Mouse (Mus musculus): Measurements from ENCODE around the gene Ms4a10. TPM values are rescaled to one million over a fixed set of nuclear protein-coding genes. Genes with fewer than 3 reads are reported as not detected.

The Ms4a10 gene
- polyA plus RNA-seq (2012; rRNA removed), result not detected in 2 replicates

DNA sequence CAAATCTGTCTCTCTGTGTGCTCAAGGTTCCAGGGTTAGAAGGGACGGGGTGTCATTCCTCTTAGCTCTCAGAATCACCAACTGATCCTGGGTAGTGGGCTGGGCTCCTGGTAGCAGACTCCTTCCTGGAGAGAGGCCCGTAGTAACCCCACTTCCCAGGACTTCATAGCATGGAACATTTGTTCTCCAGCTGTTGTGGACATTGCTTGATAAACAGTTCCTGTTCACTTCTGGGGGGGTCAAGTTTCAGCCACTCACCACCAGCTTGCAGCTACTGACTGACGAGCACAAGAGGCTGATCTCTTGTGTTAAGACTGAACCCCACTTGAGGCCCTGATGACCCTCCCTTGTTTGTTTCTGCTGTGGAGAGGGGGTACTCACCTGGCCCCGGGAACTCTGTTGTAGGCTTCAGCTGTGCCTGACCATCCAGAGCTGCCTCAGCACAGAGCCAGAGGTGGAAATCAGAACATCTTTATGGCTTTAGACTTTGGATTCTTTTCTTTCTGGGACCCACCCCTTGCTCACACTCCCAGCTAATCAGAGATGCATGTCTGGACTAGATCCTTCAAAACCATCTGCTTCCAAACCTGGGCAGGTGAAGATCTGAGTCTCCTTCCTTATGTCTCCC lies at the start of gene Ms4a10:
Ms4a10 (minus strand) TSS at position 433 of the 628 bp plus-strand sequence.

DNA sequence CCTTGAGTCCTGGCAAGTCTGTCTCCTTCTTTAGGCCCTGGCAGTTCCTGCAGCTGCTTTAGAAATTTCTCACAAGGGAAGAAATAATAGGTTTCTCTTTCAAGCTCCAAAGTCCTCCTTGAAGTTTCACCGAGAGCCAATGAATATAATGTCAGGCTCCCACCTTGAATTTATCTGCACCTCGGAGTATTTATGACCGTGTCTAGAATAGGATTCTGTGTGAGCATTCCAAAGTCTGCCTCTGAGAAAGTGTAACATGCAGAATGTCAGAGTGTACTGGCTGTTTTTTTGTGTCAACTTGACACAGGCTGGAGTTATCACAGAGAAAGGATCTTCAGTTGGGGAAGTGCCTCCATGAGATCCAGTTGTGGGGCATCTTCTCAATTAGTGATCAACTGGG lies 43.4 kb upstream of the Ms4a10 start, which contains the start of gene Ms4a18:
Ms4a18 (minus strand) TSS at position 141 of the 400 bp plus-strand sequence.

DNA sequence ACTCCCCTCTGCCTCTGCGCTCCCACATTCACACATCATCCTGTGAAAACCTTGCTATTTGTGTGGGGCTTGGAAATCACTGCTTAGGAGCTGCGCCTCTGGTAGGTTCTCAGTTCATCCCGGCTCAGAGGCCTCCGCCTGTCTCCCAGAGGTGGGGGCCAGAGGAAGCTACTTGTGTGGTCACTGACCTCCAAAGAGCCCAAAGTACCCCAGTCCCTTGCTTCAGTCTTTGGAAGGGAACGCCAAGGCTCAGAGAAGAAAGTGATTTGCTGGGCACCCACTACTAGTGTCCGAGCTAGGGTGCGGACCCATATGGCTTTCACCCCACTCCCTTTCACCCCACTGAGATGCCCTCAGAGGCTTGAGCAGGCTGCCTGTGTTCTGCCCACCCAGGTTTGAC lies 18.7 kb upstream of the Ms4a10 start, which contains the start of gene Ms4a15:
Ms4a15 (minus strand) TSS at position 101 of the 400 bp plus-strand sequence.

DNA sequence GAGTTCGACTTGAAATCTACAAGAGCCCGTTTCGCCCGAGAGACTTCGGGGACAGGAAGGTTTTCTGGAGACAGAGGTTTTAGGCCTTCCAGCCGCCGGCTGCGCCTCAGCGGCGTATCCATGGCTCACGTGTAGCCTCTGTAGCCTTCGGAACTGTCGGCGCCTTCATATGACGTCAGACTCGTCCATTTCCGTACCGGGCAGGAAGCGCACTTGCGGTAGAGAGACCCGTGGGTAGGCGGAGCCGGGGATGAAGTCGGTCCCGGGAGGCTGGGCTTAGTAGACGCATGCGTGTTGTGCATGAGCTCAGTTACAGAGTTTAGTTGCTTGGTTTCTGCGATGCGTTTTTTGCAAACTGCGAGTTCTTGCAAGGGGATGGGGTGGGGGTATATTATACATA lies 25.4 kb downstream of the Ms4a10 start, which contains the start of gene Ccdc86:
Ccdc86 (minus strand) TSS at position 155 of the 400 bp plus-strand sequence.

DNA sequence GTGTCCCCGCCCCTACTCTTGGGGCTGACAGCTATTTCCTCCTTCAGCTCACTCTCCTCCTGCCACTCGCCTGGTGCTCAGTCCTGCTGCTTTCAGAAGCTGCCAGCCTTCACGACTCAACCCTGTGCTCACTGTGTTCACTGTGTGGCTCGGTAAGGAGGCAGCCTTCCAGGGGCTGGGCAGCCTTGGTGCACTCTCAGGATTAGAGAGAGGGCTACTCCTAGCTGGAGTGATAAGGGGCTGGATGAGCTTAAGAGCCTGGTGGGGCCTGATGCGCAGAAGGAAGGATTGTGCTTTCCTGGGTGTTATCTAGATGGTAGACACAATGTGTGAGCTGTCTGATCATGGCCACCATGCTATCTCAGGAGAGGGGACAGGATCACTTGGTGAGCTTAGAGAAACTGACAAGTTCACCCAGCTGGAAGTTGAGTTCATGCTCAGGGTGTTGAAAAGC lies 37.3 kb downstream of the Ms4a10 start, which contains the start of gene Ptgdr2:
Ptgdr2 (plus strand) TSS at position 51 of the 454 bp plus-strand sequence.

DNA sequence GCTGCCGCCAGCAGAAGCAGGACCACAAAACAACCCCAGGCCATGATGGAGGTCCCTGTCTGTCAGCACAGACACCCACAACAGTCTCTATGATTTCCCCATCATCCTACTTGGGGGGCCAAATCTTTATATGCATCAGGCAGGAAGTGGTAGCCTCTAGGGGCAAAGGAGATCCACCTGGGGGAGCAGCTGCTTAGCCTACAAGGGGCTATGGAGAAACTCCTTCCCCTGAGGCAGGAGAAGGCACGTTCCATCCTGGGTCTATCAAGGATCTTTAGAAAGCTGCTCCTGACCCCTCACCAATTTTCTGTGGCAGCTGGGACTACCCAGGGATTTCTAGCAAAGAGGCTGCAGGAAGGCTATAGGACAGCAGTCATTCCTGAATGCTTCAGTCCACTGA lies 53.9 kb downstream of the Ms4a10 start, which contains the start of gene Zp1:
Zp1 (minus strand) TSS at position 101 of the 400 bp plus-strand sequence.

Other genes with a start within 250 kb of the Ms4a10 start
- 0.13 and 0.15 TPM in 2 replicates for gene Cd5, start 235.7 kb downstream of the Ms4a10 start, polyA plus RNA-seq (2012; rRNA removed)
- 0.03 and 0.06 TPM in 2 replicates for gene Cd6, start 144.6 kb downstream of the Ms4a10 start, polyA plus RNA-seq (2012; rRNA removed)
- 0.78 and 0.83 TPM in 2 replicates for gene Slc15a3, start 134.9 kb downstream of the Ms4a10 start, polyA plus RNA-seq (2012; rRNA removed)
- 219 and 221 TPM in 2 replicates for gene Tmem132a, start 104.7 kb downstream of the Ms4a10 start, polyA plus RNA-seq (2012; rRNA removed)
- gene Tmem109, start 92.7 kb downstream of the Ms4a10 start, polyA plus RNA-seq (2012; rRNA removed), result 40.8 and 44.3 TPM in 2 replicates
- 336 and 337 TPM in 2 replicates for gene Prpf19, start 79.4 kb downstream of the Ms4a10 start, polyA plus RNA-seq (2012; rRNA removed)
- gene Zp1, start 54.0 kb downstream of the Ms4a10 start, polyA plus RNA-seq (2012; rRNA removed), result 0.47 and 0.65 TPM in 2 replicates
- 0.28 and 0.31 TPM in 2 replicates for gene Ptgdr2, start 37.5 kb downstream of the Ms4a10 start, polyA plus RNA-seq (2012; rRNA removed)
- 4.7 and 5.0 TPM in 2 replicates for gene Ccdc86, start 25.4 kb downstream of the Ms4a10 start, polyA plus RNA-seq (2012; rRNA removed)
- 0.95 and 2.3 TPM in 2 replicates for gene Ms4a15, start 18.6 kb upstream of the Ms4a10 start, polyA plus RNA-seq (2012; rRNA removed)
- gene Ms4a18, start 43.4 kb upstream of the Ms4a10 start, polyA plus RNA-seq (2012; rRNA removed), result not detected in 2 replicates
- gene Ms4a8a, start 106.4 kb upstream of the Ms4a10 start, polyA plus RNA-seq (2012; rRNA removed), result 0.06 and 0.07 TPM in 2 replicates
- gene 1700017D01Rik, start 156.2 kb upstream of the Ms4a10 start, polyA plus RNA-seq (2012; rRNA removed), result not detected in 2 replicates
- not detected in 2 replicates for gene 1700025F22Rik, start 190.7 kb upstream of the Ms4a10 start, polyA plus RNA-seq (2012; rRNA removed)
- gene Ms4a13, start 222.1 kb upstream of the Ms4a10 start, polyA plus RNA-seq (2012; rRNA removed), result not detected in 2 replicates